Mouse (Mus musculus) heart, postnatal 10 days (tissue): Measurements from ENCODE around the gene Pgr15l. TPM values are rescaled to one million over a fixed set of nuclear protein-coding genes. Genes with fewer than 3 reads are reported as not detected.

Experiments used
- DNase-seq, 2 experiments: peaks; one replicate each; pipeline ENCODE4 v3.0.0; 2021
- intact Hi-C: fragments of 180-260 bp; cut with DNase I; formaldehyde crosslinking; loops from one replicate; pipeline ENCODE4 v1.15.1; 2025
- total RNA-seq, 2 experiments: library from RNA; stranded (reverse); gene quantifications; 2 replicates each; pipeline ENCODE4 v1.2.3; 2021

Gene Pgr15l
- not detected for total RNA-seq

- intact Hi-C loops: loop anchor here (10.0 kb wide), 1 partner anchor 362 kb away; no protein-coding TSS in a partner anchor
Measured at GRCm38 (mm10) chrX:97072369-97072768, at the start of gene Pgr15l. Pgr15l (plus strand) TSS chrX:97072596.

GRCm38 (mm10) chrX:97027540-97027939, 44.9 kb upstream of the Pgr15l start:
- DNase-seq: no peak
- intact Hi-C loops: no loop called here

More at GRCm38 (mm10) chrX:97072369-97072768, at the start of gene Pgr15l:
- DNase-seq: no peak

GRCm38 (mm10) chrX:97069816-97070215, 2.6 kb upstream of the Pgr15l start:
- no peak for DNase-seq

More at GRCm38 (mm10) chrX:97069816-97070215, 2.6 kb upstream of the Pgr15l start:
- intact Hi-C loops: loop anchor here (10.0 kb wide), 1 partner anchor 365 kb away; no protein-coding TSS in a partner anchor
